Mouse (Mus musculus) lung, adult 2 months (tissue): ENCODE measurements at regions not wholly inside any gene's neighbourhood (a gene's known extent, or its start where the extent isn't known, plus 50 kb on each side); places are given as distances from the start of the nearest gene placed in this dataset.

Experiments
- CTCF ChIP-seq: fragments of 200-500 bp; IDR thresholded peaks from 2 replicates; pipeline ENCODE4 v1.5.1; 2011; ENCODE audit warnings: mild to moderate bottlenecking, low read length, control low read depth; ENCODE audit not compliant: insufficient read depth
- POLR2A ChIP-seq: fragments of 200-500 bp; IDR thresholded peaks from 2 replicates; pipeline ENCODE4 v1.6.1; 2011; ENCODE audit warnings: low read depth, mild to moderate bottlenecking, control low read depth, low read length, borderline replicate concordance; ENCODE audit errors: extremely low read depth

DNA sequence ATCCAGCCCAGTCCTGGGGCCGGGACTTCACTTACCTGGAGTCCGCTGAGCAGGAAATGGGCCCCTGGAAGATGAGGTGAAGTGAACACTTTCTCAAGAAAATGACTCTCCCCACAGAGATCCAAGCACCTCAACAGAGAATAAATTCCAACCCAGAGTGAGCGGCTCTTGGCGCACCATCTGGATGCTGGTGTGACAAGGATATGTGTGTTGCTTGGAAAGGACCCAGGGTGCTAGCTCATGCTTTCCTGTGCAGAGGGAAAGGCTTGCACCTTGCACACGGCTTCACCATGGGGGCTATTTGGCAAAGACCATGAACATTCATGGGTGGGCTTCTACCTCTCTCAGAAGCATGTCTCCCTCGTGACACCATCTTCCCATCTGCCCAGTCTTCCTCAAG, 151.7 kb downstream of the Zfp36l1 start:
- TF ChIP-seq CTCF (no peak), POLR2A (no peak)
